9 mouse cellular contexts compared by ENCODE assay signal in genomic region chr16:91314114-91314775, GRCm38 (mm10). TPM values are rescaled to one million over a fixed set of nuclear protein-coding genes. Genes with fewer than 3 reads are reported as not detected.
DNase-seq lines count a peak whose midpoint lies in the region; ATAC-seq and TF ChIP-seq lines count a peak whose summit lies in the region.
"Had no signal": no experiment of that assay in that cellular context is flagged by ENCODE, and none has a peak within 500 bp of the region (broad histone marks: within the 10 kb centered on the region; RNA-seq: fewer than 3 reads in every experiment).

No protein-coding gene starts in this region.

- TF ChIP-seq CTCF in lung, adult 2 months (IDR thresholded peaks at IDR 0.05; ENCODE audit: insufficient read depth, low read length): peak; percentile 57
- no peak for TF ChIP-seq CTCF in thymus, adult 2 months (IDR thresholded peaks at IDR 0.05; ENCODE audit: borderline replicate concordance, control insufficient read depth, extremely low read depth, insufficient read depth, low read length, poor library complexity)

- no peak overlapping the region for H3K27ac ChIP-seq in ES-E14 (ENCODE audit: insufficient read depth, low read depth, low read length, poor library complexity, severe bottlenecking)
- H3K27ac ChIP-seq in forebrain, embryonic 14.5 days (ENCODE audit: low read depth, low read length): no peak overlapping the region
- H3K27ac ChIP-seq in thymus, adult 2 months (ENCODE audit: control insufficient read depth, insufficient read depth, low read length): no peak overlapping the region
- H3K27ac ChIP-seq: liver, embryonic 15.5 days had no signal

- DNase-seq in ES-E14 (ENCODE audit: low read depth, low spot score): peak; percentile 78
- DNase-seq in cerebellum, adult 11 months: peak; percentile 61
- peak; percentile 91 for DNase-seq in forebrain, embryonic 14.5 days (ENCODE audit: low spot score)
- peak; percentile 65 to 82 for DNase-seq in heart, postnatal 14 days
- DNase-seq in layer of hippocampus, adult 18-20 months (ENCODE audit: low spot score in 2 of 2): peak; percentile 56 to 86
- peak; percentile 46 for DNase-seq in lung, adult 2 months
- DNase-seq in ovary, adult 18-20 months (ENCODE audit: low spot score): peak; percentile 42
- DNase-seq in thymus, adult 2 months: peak; percentile 61

- H3K9ac ChIP-seq in ES-E14 (ENCODE audit: insufficient read depth, low read depth, low read length, poor library complexity, severe bottlenecking): no peak overlapping the region
- H3K9ac ChIP-seq in forebrain, embryonic 14.5 days (ENCODE audit: low read length): no peak overlapping the region
- H3K9ac ChIP-seq: liver, embryonic 15.5 days had no signal

- intact Hi-C loops in heart, postnatal 14 days (cut with DNase I): loop anchor here (1.0 to 2.0 kb wide), 2 partner anchors 153 to 233 kb away; no protein-coding TSS in a partner anchor

- no peak for TF ChIP-seq POLR2A in lung, adult 2 months (IDR thresholded peaks at IDR 0.05; ENCODE audit: borderline replicate concordance, extremely low read depth, low read depth, low read length)
- TF ChIP-seq POLR2A in thymus, adult 2 months (IDR thresholded peaks at IDR 0.05; ENCODE audit: control insufficient read depth, extremely low read depth, insufficient read depth, low read length, poor library complexity): no peak

- in situ Hi-C loops in ES-E14 (cut with MboI; ENCODE audit: low sequenced_read_pairs in 2 of 2, unreplicated experiment in 2 of 2): no loop called here

- ATAC-seq in forebrain, embryonic 14.5 days: peak; percentile 84

- H3K4me2 ChIP-seq in forebrain, embryonic 14.5 days (ENCODE audit: low read length): 0 out of 2 replicates have a peak overlapping the region, but pooled peaks have one; percentile 2
- H3K4me2 ChIP-seq: liver, embryonic 15.5 days had no signal

- 5% methylated on average over 19 of the region's 19 CpGs for WGBS in forebrain, embryonic 14.5 days
- 8% methylated on average over 19 of the region's 19 CpGs for WGBS in lung, adult 2 months
- 9% methylated on average over 19 of the region's 19 CpGs for whole genome bisulfite sequencing in thymus, adult 2 months

- no peaks in the 10 kb centered on the region for H3K4me1 ChIP-seq in ES-E14 (ENCODE audit: control insufficient read depth in 2 of 2, insufficient read depth in 2 of 2, low read length in 2 of 2, poor library complexity in 1 of 2)
- H3K4me1 ChIP-seq in forebrain, embryonic 14.5 days (ENCODE audit: control insufficient read depth, insufficient read depth, low read length): peaks cover 11% of the 10 kb centered on the region
- peaks cover 2% of the 10 kb centered on the region; the same call in 1 of the 2 replicates for H3K4me1 ChIP-seq in lung, adult 2 months (ENCODE audit: control insufficient read depth, insufficient read depth, low read length)
- H3K4me1 ChIP-seq in thymus, adult 2 months (replicated peaks; ENCODE audit: control insufficient read depth, insufficient read depth, low read length): no peaks in the 10 kb centered on the region

- H3K36me3 ChIP-seq in ES-E14 (ENCODE audit: control insufficient read depth, insufficient read depth, low read length, poor library complexity, severe bottlenecking): no peaks in the 10 kb centered on the region
- H3K36me3 ChIP-seq in forebrain, embryonic 14.5 days (ENCODE audit: control insufficient read depth, insufficient read depth, low read length): no peaks in the 10 kb centered on the region
- H3K36me3 ChIP-seq in thymus, adult 2 months (ENCODE audit: control insufficient read depth, insufficient read depth, low read length): no peaks in the 10 kb centered on the region
- H3K36me3 ChIP-seq: liver, embryonic 15.5 days had no signal

- H3K9me3 ChIP-seq in ES-E14 (ENCODE audit: control insufficient read depth, insufficient read depth, low read depth, low read length): no peaks in the 10 kb centered on the region
- no peaks in the 10 kb centered on the region for H3K9me3 ChIP-seq in forebrain, embryonic 14.5 days (replicated peaks; ENCODE audit: control insufficient read depth, low read length)
- H3K9me3 ChIP-seq: liver, embryonic 15.5 days had no signal

- peaks cover 29% of the 10 kb centered on the region for H3K27me3 ChIP-seq in forebrain, embryonic 14.5 days (replicated peaks; ENCODE audit: control insufficient read depth, insufficient read depth, low read length)
- no peaks in the 10 kb centered on the region; the same call in 1 of the 2 replicates for H3K27me3 ChIP-seq in thymus, adult 2 months (ENCODE audit: control insufficient read depth, insufficient read depth, low read length)

- no peak overlapping the region for H3K4me3 ChIP-seq in ES-E14 (ENCODE audit: insufficient read depth in 1 of 2, low read depth in 1 of 2, low read length in 2 of 2, poor library complexity in 1 of 2, severe bottlenecking in 1 of 2)
- no peak overlapping the region for H3K4me3 ChIP-seq in forebrain, embryonic 14.5 days (ENCODE audit: low read depth, low read length)
- H3K4me3 ChIP-seq in lung, adult 2 months (replicated peaks; ENCODE audit: extremely low read depth, low read depth, low read length): no peak overlapping the region
- H3K4me3 ChIP-seq in thymus, adult 2 months (ENCODE audit: control insufficient read depth, insufficient read depth, low read length): no peak overlapping the region
- H3K4me3 ChIP-seq: liver, embryonic 15.5 days had no signal

TF ChIP-seq in ES-E14, 5 proteins besides CTCF, POLR2A, EP300 and RAD21:
- TF ChIP-seq HCFC1 (IDR thresholded peaks at IDR 0.05; ENCODE audit: borderline replicate concordance, insufficient read depth, low read length) (no peak), ZC3H11A (IDR thresholded peaks at IDR 0.05; ENCODE audit: borderline replicate concordance, low read depth, low read length) (peak; percentile 7; the same call in 1 of the 2 replicates)

RNA-seq across cellular contexts. Expression of gene Olig1, which starts 44.7 kb away (rescaled TPM):
- 0.22 and 0.48 TPM in 2 replicates for total RNA-seq in ES-E14 (2012; rRNA removed)
- polyA plus RNA-seq in forebrain, embryonic 14.5 days (2014; fragmentation: Nextera tagmentation; extraction: Ambion mirVana): 18.0 and 31.1 TPM in 2 replicates
- not detected for total RNA-seq in heart, postnatal 14 days (2021)
- 100 to 1,000 TPM in 1 of 2 experiments, 10 to 100 TPM in 1; 100.0 to 102 TPM for total RNA-seq in layer of hippocampus, adult 18-20 months (2021)
- 0.05 and 0.25 TPM in 2 replicates for polyA plus RNA-seq in lung, adult 2 months (2012; rRNA removed)
- polyA plus RNA-seq in thymus, adult 2 months (2012; rRNA removed): 0.51 and 0.66 TPM in 2 replicates

RNA-seq across cellular contexts. Expression of gene Ifnar2, which starts 58.3 kb away (rescaled TPM):
- 20.6 and 33.6 TPM in 2 replicates for total RNA-seq in ES-E14 (2012; rRNA removed)
- 44.6 and 46.9 TPM in 2 replicates for polyA plus RNA-seq in forebrain, embryonic 14.5 days (2014; fragmentation: Nextera tagmentation; extraction: Ambion mirVana)
- 10 to 100 TPM; 32.9 to 33.2 TPM for total RNA-seq in heart, postnatal 14 days (2021)
- total RNA-seq in layer of hippocampus, adult 18-20 months (2021): 10 to 100 TPM; 22.8 to 25.9 TPM
- polyA plus RNA-seq in lung, adult 2 months (2012; rRNA removed): 91.2 and 96.3 TPM in 2 replicates
- polyA plus RNA-seq in thymus, adult 2 months (2012; rRNA removed): 57.0 and 69.9 TPM in 2 replicates

Comparison
In these comparisons a context has a peak if more than half of its experiments do, and no peak if none do; other contexts are left out.
1. RNA of gene Olig1, which starts 44.7 kb away (total RNA-seq): 100.0 to 102 TPM in layer of hippocampus, adult 18-20 months; 0.22 to 0.48 TPM in ES-E14 and not detected in heart, postnatal 14 days; every median in the first group is over 10 times any median in the second.
2. Peak in every context shown above with its lines, with median percentiles within 50 percentile points of each other: DNase-seq.